Mouse (Mus musculus) T-helper 1 cell (primary cell): ENCODE data around the gene Dmac2.

ENCODE experiments used
- in situ Hi-C: fragments of 300-600 bp; cut with MboI, MseI; formaldehyde crosslinking; loops from one replicate; pipeline ENCODE4 v1.15.1; 2025; ENCODE audit warnings: high pct_unique_total_duplicates

The Dmac2 gene

DNA sequence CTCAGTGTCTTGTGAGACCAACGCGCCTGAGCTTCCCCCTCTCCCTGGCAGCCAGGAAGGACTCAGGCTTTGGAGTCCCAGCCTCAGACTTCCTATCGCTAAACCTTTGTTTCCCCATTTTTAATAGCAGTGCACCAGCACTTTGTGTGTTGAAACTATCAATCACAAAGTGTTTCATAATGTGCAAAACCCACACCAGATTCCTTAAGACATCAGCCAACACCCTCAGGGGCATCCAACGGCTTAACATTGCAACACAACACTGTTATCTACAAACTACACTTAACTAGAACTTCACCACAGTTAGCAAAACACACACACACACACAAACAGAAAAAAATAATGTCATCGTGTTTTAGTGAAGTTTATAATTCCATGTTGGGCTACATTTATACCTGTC, 30.6 kb downstream of the Dmac2 start:
- in situ Hi-C loops = no loop called here

GRCm38 (mm10) chr7:25651281-25651680, 32.1 kb downstream of the Dmac2 start:
- in situ Hi-C loops = no loop called here

DNA sequence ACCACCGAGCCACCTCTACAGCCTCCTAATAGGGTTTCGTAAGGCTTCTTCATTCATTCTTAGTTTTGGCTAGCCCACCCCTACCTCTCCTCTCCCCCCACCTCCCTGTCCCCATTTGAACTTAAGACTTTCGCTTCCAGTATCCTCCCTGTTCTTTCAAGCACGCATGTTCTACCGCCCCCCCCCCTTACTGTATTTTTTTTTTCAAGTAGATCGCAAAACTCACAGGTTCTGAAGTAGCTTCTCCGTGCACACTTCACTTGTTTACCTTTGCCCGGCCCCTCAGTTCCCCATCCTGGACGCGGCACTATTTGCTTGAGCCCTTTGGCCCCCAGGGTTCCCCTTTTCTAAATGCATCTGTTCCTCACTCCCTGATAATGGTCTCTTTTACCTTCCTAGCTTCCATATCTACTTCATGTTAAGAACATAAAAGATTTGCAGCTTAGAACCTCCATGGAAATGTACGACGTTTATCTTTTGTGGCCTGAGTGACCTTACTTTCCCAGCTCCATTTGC, 33.1 kb downstream of the Dmac2 start:
- in situ Hi-C loops = no loop called here

GRCm38 (mm10) chr7:25655601-25656428, 36.6 kb downstream of the Dmac2 start:
- in situ Hi-C loops = loop anchor here (5.0 kb wide), 1 partner anchor 34 kb away; no protein-coding TSS in a partner anchor

- in situ Hi-C loops = loop anchor here (5.0 kb wide), 1 partner anchor 35 kb away; no protein-coding TSS in a partner anchor
Observed at GRCm38 (mm10) chr7:25657785-25658184, 38.6 kb downstream of the Dmac2 start.

DNA sequence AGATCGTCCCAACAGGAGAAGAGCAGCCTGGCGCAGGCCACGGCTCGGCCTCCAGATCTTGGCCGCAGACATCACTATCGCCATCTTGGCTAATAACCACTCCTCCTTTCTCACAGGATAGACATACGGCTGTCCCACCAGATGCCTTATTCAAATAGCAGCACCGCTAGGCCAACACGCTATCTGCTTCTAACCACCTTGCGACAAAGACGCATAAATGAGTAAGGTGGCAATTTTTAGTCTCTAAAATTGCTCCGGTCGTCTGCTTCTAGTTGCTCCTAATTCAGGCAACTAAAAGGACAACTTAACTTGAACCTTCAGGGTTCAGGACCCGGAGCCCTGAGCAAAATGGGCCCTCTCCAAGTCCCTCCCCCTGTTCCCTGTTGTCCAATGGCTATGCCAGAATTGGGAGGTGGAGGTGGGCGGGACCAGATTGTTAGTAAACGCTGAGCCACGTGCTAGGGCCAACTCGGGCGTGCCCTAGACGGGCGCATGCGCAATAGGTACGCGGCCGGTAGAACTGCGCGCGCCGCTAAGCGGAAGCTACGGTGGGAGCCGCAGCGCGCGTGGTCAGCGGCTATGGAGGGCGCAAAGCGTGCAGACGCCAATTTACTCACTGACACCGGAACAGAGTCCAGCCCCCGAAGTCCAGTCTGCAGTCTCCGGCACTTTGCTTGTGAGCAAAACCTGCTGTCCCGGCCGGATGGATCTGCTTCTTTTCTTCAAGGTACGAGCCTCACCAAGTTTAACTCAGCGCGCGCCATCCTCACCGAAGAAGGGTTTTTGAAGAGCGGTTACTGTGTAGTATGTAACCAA, 39.7 kb downstream of the Dmac2 start, which contains the start of the genes Bckdha and Exosc5:
TSS of gene Bckdha (minus strand) at position 325 of the 816 bp plus-strand sequence.
TSS of gene Exosc5 (plus strand) at position 508 of the 816 bp plus-strand sequence.
- in situ Hi-C loops = loop anchor here (5.0 kb wide), 1 partner anchor 37 kb away; no protein-coding TSS in a partner anchor

- in situ Hi-C loops = no loop called here
Observed at GRCm38 (mm10) chr7:25666381-25666780, 47.2 kb downstream of the Dmac2 start.

DNA sequence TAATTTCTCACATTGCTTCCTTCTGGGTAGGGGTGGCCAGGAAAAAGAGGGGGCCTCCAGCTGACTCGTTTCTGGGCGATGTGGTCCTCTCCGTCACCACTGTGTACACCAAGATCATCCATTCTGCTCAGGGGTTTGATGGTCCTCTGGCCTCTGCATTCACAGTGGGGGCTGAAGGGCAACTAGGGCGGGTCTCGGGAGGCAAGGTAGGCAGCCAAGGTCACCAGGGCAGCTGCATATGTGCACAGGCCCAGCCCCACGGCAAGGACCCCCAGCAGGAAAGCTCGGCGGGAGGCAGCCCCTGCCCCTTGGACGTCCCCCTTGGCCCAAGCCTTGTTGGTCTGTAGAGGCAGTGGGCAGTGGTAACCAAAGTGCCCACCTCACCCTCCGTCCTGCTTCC, 49.9 kb downstream of the Dmac2 start:
- in situ Hi-C loops = no loop called here

DNA sequence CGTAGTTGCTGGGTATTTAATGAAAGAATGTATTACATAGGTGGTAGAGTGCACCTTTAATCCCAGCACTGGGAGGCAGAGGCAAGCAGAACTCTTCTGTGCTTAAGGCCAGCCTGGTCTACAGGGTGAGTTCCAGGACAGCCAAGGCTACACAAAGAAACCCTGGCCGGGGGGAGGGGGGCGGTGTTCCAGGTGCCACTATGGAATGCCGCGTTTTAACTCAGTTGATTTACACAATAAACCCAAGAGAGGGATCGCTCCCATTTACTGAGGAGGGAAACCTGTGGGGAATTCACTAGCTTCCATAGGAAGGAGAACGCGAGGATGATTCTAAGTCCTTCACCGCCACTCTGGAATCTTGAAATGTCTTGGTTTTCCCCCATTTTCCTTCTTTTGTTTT, 50.4 kb downstream of the Dmac2 start:
- in situ Hi-C loops = no loop called here

DNA sequence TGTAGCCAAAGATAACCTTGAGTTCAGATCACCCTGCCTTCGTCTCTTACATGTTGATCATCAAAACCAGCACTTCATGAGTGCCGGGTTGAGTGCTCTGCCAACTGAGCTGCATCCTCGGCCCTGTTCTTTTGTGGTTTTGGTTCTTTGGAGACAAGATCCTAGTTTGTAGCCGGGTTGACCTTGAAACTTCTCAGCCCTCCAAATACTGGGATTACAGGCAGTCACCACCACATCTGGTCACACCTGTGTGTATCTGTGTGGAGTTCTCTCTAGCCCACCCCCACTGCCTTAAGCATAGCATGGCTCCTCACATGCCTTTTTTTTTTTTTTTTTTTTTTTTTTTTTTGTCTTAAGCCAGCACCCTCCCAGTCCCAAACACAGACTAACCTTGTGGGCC, 50.9 kb downstream of the Dmac2 start:
- in situ Hi-C loops = no loop called here

DNA sequence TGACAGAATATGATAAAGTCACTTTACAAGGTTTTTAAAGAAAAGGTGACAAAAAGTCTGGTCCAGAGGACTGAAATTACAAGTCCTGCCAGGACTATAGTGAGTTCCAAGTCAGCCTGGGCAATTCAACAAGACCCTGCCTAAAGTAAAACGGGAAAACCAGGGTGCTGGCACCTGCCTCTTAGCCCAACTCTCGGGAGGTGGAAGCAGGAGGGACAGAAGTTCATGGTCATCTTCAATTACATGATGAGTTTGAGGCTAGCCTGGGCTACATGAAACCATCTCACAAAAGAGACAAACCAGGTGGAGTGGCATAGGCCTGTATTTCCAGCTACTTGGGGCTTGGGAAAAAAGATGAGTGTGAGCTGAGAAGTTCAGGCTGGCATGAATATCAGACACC, 52.5 kb downstream of the Dmac2 start:
- in situ Hi-C loops = no loop called here

DNA sequence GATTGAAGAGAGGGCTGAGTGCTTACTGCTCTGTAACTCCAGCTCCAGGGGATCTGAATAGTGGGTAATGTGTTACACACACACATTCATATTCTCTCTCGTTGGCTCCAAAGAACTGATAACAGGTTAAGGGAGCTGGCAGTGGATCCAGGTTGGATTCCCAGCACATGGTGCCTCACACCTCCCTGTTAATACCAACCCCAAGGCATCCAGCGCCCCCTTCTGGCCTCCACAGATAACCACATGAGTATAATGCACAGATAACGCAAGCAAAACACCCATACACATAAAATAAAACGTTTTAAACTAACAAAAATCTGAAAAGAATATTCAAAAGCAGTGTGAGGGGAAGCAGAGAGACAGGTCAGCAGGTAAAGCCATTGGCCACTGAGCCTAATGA, 53.2 kb downstream of the Dmac2 start:
- in situ Hi-C loops = no loop called here

- in situ Hi-C loops = no loop called here
Observed at GRCm38 (mm10) chr7:25674297-25674696, 55.1 kb downstream of the Dmac2 start.

DNA sequence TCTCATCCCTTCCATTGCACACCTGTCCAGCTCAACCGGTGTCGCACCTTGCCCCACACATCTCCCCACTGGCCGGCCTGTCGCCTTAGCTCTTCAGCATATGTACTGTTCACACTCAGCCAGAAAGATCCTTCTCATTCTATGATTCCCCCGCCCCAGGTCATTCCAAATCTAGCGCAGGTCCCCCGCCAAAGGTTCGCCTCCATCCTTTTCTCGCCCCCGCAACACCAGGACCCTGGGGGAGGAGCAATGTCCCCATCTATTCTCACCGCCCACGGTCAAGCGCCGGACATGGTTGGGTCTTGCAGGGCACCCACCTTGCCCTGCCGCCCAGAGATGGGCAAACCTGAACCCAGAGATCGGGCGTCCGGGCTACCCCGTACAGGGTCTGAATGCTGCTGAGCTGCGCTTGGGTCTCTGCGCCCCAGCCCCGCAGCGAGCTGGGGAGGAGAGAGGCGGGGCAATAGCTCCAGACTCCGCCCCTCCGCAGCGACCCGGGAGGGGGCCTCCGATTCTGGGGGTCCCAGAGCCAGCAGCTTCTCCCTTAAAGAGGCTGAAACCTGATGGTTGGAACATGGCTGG, 55.6 kb downstream of the Dmac2 start, which contains the start of gene Tmem91:
TSS of gene Tmem91 (minus strand) at position 448 of the 582 bp plus-strand sequence.
- in situ Hi-C loops = no loop called here
